Mouse (Mus musculus) cerebellum, postnatal 25 days (tissue): ENCODE measurements at regions not wholly inside any gene's neighbourhood (a gene's known extent, or its start where the extent isn't known, plus 50 kb on each side); places are given as distances from the start of the nearest gene placed in this dataset.
A peak's percentile ranks its signal among the peaks of the same experiment; 100 is the strongest.

ENCODE experiments used
- DNase-seq, 2 experiments: peaks; one replicate each; pipeline ENCODE4 v3.0.0; 2021; ENCODE audit warnings: mixed read lengths in 2 of 2

GRCm38 (mm10) chr14:47795062-47795461 is 146.8 kb downstream of the Ktn1 start:
- DNase-seq: no peak

- no peak for DNase-seq
These were observed 150.0 kb downstream of the Ktn1 start for GRCm38 (mm10) chr14:47798203-47798602.

GRCm38 (mm10) chr14:47799564-47799963 is 151.3 kb downstream of the Ktn1 start:
- no peak for DNase-seq

- no peak for DNase-seq
These were observed 157.0 kb downstream of the Ktn1 start for GRCm38 (mm10) chr14:47805202-47805601.

- DNase-seq: no peak
These were observed 157.7 kb downstream of the Ktn1 start for GRCm38 (mm10) chr14:47805771-47806535.

- no peak for DNase-seq
These were observed 160.1 kb downstream of the Ktn1 start for GRCm38 (mm10) chr14:47808097-47808910.

GRCm38 (mm10) chr14:47818224-47818623 is 170.0 kb downstream of the Ktn1 start:
- DNase-seq: no peak

GRCm38 (mm10) chr14:47818641-47819040 is 170.4 kb downstream of the Ktn1 start:
- DNase-seq: no peak

GRCm38 (mm10) chr14:47820571-47821143 is 172.4 kb downstream of the Ktn1 start:
- DNase-seq: peak in 1 of 2 experiments; percentile 12

- DNase-seq: no peak
These were observed 174.9 kb downstream of the Ktn1 start for GRCm38 (mm10) chr14:47823182-47823581.

GRCm38 (mm10) chr14:47823696-47824095 is 175.4 kb downstream of the Ktn1 start:
- DNase-seq: no peak

- DNase-seq: no peak
These were observed 177.3 kb downstream of the Ktn1 start for GRCm38 (mm10) chr14:47825446-47825956.

- DNase-seq: no peak
These were observed 178.3 kb downstream of the Ktn1 start for GRCm38 (mm10) chr14:47826545-47826944.

- DNase-seq: no peak
These were observed 179.4 kb downstream of the Ktn1 start for GRCm38 (mm10) chr14:47827623-47828022.

- no peak for DNase-seq
These were observed 185.4 kb downstream of the Ktn1 start for GRCm38 (mm10) chr14:47833696-47834095.

- DNase-seq: no peak
These were observed 187.2 kb downstream of the Ktn1 start for GRCm38 (mm10) chr14:47835408-47835807.

GRCm38 (mm10) chr14:47839493-47840215 is 191.4 kb downstream of the Ktn1 start:
- DNase-seq: no peak

- DNase-seq: no peak
These were observed 196.1 kb downstream of the Ktn1 start for GRCm38 (mm10) chr14:47844366-47844765.

- no peak for DNase-seq
These were observed 200.6 kb downstream of the Ktn1 start for GRCm38 (mm10) chr14:47848861-47849260.

- no peak for DNase-seq
These were observed 208.1 kb downstream of the Ktn1 start for GRCm38 (mm10) chr14:47856280-47856765.

GRCm38 (mm10) chr14:47857271-47857670 is 209.0 kb downstream of the Ktn1 start:
- DNase-seq: no peak

- no peak for DNase-seq
These were observed 209.7 kb downstream of the Ktn1 start for GRCm38 (mm10) chr14:47857731-47858556.
